Mouse (Mus musculus) T-helper 17 cell (primary cell): ENCODE data around the gene Bicra.

Experiments
- in situ Hi-C, 2 experiments: fragments of 300-600 bp; cut with MboI, MseI; formaldehyde crosslinking; loops; 1 replicate in 1 of 2; 2 replicates in 1 of 2; pipeline ENCODE4 v1.15.1; 2025; ENCODE audit warnings: high pct_unique_total_duplicates in 2 of 2

Gene Bicra

GRCm38 (mm10) chr7:16047338-16048146 lies at the start of gene Bicra:
Gene Bicra, minus strand, starts transcription at chr7:16047921.
- in situ Hi-C loops, result loop anchor here (5.0 to 10.0 kb wide), 3 partner anchors 65 to 827 kb away; partner anchors contain the start of genes Dact3 (in 1 of the 2) and Slc1a5 (in 1 of the 2)

- in situ Hi-C loops, result no loop called here
These were observed 46.9 kb upstream of the Bicra start for GRCm38 (mm10) chr7:16094592-16094991.

DNA sequence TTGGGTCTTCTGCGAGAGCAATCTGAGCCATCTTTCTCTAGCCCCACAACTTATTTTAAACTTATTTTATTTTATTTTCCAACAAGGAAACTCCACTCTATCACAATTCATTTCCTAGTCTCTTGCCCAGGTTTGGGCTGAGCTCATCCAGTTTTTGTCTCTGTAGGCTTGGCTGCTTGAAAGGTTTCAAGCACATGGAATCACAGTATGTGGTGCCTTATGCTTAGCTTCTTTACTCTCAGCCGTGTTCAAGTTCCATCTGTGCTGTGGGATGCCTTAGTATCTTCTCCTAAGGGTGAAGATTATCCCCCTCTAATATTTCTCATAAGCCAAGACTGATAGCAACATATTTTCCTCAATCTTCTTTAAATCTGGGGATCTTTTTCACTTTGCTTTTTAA lies 39.9 kb upstream of the Bicra start:
- in situ Hi-C loops, result no loop called here

DNA sequence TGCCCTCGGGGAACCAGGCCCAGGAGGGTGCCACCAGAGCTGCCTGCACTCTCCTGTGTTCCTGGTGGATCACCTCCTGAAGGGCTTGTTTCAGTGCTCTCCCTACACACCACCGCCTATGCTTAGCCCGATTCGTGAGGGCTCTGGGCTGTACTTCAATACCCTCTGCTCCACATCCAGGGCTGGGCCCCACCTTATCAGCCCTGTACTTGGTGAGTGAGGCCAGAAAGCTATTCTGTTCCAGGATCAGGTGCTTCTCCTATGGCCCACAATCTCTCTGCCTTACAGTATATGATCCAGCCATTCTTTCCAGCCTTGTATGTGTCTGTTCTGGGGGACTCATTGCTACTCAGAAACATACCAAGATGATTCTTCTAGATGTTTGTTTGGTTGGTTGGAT lies 35.6 kb upstream of the Bicra start:
- in situ Hi-C loops, result no loop called here

- in situ Hi-C loops, result no loop called here
These were observed 32.9 kb upstream of the Bicra start for GRCm38 (mm10) chr7:16080581-16080980.

DNA sequence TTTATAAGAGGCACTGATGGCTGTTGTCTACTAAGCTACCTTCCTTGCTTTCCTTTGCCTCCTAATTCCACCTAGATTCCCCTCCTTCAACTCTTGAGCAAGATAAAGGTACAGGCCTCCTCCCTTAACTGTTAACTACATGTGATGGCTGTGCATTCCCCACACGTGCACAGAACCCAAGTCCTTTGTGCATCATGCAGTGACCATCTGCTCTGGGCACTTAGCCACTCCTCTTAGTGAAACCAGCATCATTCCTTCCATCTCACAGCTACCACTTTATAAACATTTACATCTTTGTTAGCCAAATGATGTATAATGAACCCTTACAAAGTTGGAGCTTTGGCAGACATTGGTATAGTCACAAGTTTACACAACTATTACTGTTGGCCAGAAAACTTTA lies 32.2 kb upstream of the Bicra start:
- in situ Hi-C loops, result no loop called here

DNA sequence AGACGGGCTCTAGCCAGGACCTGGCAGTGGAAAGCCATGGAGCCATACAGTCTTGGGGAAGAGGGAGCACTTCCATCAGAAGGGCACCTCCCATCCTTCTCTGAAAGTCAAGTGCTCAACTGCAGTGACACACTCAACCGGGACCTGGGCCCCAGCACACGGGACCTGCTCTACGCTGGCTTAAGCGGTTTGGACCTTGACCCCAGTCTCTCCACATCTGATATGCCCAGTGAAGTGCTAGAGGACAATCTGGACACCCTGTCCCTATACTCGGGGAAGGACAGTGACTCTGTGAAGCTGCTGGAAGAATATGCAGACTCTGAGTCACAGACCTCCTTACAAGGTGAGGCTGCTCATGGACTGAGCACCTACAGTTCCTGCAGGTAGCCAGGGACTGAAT lies 24.2 kb upstream of the Bicra start:
- in situ Hi-C loops, result no loop called here

- in situ Hi-C loops, result no loop called here
These were observed 23.1 kb upstream of the Bicra start for GRCm38 (mm10) chr7:16070846-16071245.

DNA sequence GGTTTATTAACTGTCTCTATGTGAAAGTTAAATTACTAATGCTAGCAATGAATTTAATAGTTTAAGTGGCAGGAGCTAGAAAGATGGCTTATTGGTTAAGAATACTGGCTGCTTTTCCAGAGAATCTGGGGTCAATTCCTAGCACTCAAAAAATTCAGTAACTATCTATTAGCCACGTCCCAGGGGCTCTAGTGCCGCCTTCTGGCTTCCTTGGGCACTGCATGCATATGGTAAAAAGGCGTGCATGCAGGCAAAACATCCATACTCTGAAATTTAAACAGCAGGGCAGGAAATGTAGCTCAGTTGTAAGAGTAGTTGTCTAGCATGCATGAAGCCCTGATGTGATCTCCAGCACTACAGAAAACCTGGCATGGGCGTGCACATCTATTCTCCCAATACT lies 15.8 kb upstream of the Bicra start:
- in situ Hi-C loops, result no loop called here

DNA sequence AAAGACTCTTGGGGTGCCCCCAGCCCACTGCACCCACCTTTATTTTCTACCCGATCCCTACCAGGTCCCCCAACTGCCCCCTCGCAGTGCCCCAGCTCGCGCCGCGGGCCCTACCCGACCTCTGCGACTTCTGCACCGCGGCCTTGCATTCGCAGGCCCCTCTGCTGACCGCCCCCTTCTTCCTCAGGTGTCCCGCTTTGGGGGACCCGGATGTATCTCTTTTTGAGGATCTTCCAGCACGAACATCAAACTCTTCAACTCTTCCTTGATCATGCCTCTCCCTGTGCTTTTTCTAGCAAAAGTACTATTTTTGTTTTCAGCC lies 14.3 kb upstream of the Bicra start:
- in situ Hi-C loops, result no loop called here

DNA sequence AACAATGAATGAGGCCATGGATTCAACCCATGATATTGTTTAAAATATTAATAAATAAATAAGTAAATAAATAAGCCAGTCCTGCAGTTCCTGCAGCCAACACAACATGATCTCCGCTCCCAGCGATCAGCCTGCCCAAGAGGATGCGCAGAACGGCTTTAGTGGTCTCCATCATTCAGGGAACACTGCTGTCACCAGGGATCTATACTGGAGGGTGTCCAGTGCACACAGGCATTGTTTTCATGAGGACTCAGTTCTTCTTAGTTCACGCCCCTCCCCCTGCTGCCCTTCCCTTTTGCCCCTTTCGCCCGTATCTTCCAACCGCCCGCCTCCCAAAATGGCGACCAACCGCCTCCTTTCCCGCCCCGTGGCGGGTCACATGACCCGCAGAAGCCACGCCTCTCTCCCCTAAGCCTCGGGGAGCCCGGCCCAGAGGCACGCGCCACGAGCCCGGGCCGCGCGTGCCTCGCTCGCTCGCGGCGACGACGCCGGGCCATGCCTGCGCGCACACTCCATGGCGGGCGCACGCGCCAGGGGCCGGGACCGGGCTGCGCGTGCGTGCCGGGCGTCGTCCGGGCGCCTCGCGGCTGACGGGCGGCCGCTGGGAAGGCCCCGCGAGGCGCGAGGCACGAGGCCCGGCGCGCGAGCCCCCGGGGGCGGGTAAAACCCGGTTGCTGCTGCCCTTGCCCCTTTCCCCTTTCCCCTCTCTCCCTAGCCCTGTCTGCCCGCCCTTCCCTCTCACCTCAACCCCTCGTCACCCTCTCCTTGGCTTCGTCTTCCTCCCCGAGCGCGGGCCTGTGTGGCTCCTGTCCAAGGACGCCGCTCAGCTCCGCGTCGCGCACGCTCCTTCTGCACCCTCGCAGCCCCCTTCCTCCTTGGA lies 13.7 kb upstream of the Bicra start, which contains the start of gene Zfp541:
Gene Zfp541, plus strand, starts transcription at position 596 of the 880 bp plus-strand sequence.
- in situ Hi-C loops, result no loop called here

GRCm38 (mm10) chr7:16057136-16057534 lies 9.4 kb upstream of the Bicra start:
- in situ Hi-C loops, result no loop called here

DNA sequence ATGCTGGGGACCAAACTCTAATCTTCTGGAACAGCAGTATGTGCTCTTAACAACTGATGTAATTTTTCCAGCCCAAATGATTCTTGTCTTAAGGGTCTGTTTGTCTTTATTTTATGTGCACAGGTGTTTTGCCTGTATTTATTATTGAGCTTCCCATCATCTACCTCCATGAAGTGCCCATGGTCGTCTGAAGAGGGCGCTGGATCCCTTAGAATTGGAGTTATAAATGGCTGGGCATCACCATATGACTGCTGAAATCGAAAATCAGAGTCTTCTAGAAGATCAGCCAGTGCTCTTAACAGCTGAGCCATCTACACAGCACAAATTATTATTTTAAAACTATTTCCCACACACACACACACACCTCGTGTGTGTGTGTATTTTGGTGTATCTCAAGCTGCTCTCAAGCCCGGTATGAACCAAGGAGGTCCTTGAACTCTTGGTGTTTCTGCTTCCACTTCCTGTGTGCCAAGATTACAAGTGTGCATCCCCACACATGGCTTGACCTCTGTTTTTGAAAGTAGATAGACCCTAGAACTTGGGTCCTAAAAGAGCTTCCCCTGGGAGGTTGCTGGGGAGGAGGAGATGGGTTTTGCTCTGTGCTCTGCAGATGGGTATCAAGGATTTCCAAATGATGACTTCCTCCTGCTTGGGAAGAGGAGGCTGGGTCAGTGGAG lies 8.9 kb upstream of the Bicra start:
- in situ Hi-C loops, result no loop called here

DNA sequence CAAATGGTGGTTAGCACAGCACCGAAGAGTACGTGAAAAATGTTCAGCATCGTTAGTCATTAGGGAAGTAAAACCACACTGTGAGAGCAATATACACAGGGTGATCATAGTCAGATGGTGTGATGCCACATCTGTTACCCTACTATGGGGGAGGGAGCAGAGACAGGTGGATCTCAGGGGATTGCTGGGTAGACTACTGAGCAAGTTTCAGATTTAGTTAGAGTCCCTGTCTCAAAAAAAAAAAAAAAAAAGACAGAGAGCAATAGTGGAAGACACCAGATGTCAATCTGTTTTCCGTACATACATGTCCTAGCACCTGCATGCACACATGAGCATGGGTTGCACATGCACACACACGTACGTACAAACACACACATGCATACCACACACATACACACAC lies 7.9 kb upstream of the Bicra start:
- in situ Hi-C loops, result no loop called here

GRCm38 (mm10) chr7:16054966-16055365 lies 7.2 kb upstream of the Bicra start:
- in situ Hi-C loops, result no loop called here

DNA sequence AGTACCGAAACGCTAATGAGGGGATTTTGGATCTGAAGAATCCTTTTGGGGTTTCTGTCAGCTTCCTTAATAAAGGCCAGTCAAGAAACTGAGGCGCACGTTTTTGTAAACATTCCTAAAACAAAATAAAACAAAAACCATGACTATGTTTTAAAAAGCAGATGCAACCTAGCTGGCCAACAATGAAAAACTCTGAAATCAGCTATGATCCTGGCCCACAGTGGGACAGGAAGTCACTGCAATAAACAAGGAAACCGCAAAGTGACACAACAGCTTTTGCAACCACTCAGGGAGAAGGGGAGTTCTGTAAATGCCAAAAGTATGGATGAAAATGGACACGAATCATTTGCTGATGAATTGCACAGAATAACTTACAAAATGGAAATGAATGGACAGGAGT lies 5.4 kb upstream of the Bicra start:
- in situ Hi-C loops, result no loop called here

DNA sequence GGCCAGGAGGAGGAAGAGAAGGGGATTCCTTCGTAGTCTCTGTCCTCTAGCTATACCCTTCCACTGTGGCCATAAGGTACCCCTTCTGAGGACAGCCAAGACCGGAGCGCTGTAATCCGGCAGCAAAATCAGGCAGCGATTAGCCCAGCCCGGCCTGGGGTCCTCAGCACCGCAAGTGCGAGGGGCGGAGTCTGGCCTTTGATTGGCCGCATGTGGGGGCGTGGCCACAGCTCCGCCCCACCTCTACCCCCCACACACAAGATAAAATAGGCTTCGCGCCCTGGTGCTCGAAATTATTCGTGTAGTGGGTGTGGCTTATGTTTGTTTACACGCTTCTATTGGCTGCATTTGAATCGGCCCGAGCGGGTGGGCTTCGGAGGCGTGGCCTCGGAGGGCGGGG lies 5.0 kb upstream of the Bicra start:
- in situ Hi-C loops, result no loop called here

- in situ Hi-C loops, result no loop called here
These were observed 4.3 kb upstream of the Bicra start for GRCm38 (mm10) chr7:16051883-16052595.

DNA sequence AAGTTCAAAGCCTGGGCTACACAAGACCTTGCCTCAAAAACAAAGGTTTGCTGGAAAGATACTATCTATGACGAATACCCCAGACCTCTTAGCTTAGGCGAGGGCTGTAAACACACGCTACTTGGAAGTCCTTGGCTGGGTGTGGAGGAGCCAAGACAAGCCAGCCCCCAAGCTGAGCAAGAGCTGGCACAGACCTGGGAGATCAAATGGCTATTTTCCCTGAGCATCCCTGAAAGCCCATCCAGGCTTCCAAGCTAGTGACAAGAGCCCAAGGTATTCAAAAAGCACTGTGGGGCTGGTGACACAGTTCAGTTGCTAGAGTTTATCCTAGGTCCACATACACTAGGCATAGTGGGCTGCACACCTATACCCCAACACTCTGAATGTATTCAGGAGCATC lies 2.9 kb upstream of the Bicra start:
- in situ Hi-C loops, result no loop called here

- in situ Hi-C loops, result loop anchor here (5.0 to 10.0 kb wide), 3 partner anchors 67 to 825 kb away; partner anchors contain the start of genes Dact3 (in 1 of the 2) and Slc1a5 (in 1 of the 2)
These were observed 1.8 kb upstream of the Bicra start for GRCm38 (mm10) chr7:16049576-16049915.
